Mouse (Mus musculus) left cerebral cortex, adult 8-10 months (tissue): Measurements from ENCODE around the gene Fam13c. TPM values are rescaled to one million over a fixed set of nuclear protein-coding genes. Genes with fewer than 3 reads are reported as not detected.

Experiments used
- DNase-seq, 2 experiments: peaks; one replicate each; pipeline ENCODE4 v3.0.0; 2022; ENCODE audit warnings: low spot score in 2 of 2
- total RNA-seq, 4 experiments: library from RNA; stranded (reverse); gene quantifications; 2 replicates each; pipeline ENCODE4 v1.2.4; 2022

Fam13c gene
- total RNA-seq, 4 experiments from 2014 or later = 48.4 to 57.9 (median 54.1) TPM

- peak; percentile 56 to 63 for DNase-seq
Observed at GRCm38 (mm10) chr10:70520143-70521131, 80.2 kb downstream of the Fam13c start.

DNA sequence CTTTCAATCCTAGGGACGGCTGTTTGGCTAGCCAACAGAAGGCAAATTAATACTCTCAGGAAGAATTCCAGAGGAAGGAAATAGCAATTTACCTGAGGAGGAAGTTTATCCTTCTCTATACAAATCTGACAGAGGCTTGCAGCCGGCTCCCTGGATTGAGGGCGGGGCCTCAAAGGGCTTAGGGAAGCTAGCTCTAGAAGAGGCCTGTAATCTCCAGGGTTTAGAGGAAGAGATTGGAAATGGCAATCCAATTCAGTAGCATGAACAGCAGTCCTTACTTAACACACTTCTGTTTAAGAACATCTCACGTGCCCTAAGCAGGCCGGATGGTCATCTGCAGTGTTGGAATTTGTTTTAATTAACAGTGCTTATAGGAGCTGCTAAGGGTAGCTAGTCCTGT lies 81.1 kb downstream of the Fam13c start:
- no peak for DNase-seq

- DNase-seq = peak in 1 of 2 experiments; percentile 69
Observed at GRCm38 (mm10) chr10:70530185-70530823, 90.0 kb downstream of the Fam13c start.

DNA sequence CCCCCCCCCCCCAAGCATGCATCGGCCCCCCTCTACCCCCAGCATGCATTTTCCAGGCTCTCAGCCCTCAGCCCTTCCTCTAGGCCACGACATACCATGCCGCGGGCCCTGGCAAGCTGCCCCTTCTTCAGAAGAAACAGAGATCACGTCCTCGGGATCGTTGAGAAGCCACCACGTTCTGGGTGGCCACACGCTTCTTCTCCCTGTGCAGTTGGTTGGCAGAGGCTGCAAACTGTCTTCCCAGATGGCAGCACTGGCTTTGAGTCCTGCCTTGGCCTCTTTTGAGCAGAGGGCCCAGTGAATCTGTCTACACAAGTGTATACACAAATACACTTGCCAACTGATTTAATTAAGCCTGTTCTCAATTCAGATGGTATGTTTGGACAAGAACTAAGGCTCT lies 92.0 kb downstream of the Fam13c start:
- DNase-seq = peak in 1 of 2 experiments; percentile 46

DNA sequence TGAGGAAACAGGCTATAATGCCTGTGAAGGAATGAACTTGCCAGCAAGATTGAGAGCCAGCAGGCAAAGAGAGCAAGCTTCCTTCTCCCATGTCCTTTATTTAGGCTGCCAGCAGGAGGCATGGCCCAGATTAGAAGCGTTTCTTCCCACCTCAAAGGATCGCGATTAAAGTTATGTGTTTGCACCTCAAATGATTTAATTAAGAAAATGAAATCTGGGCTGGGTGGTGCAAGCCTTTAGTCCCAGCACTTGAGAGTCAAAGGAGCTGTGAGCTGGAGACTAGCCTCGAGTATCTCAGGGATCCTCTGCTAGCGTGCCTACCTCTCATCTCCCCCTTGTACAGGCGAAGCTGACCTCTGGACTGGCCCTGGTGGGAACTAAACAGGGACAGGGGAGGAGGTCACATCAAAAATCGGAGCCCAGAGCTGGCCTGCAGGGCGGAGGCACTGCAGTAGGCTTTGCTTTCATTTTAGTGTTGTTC lies 93.1 kb downstream of the Fam13c start:
- DNase-seq = peak in 1 of 2 experiments; percentile 53

DNA sequence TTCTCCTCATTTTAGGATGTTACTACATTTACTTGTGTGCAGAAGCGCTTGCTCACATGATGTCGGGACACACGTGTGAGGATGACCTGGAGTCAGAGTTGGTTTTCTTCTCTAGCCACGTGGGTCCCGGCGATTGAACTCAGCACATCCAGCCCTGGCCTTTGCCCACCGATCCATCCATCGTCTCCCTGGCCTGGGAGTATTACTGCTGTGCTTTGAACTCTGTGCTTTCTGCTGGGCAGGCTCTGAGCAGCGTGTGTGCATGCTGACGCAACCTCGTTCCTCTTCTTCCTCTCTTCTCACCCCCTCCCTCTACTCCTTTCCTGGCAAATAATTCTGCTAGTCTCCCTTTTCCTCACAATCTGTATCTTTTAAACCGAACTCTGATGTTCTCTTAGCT lies 93.7 kb downstream of the Fam13c start:
- peak in 1 of 2 experiments; percentile 4 for DNase-seq

- peak in 1 of 2 experiments; percentile 6 for DNase-seq
Observed at GRCm38 (mm10) chr10:70534571-70534970, 94.3 kb downstream of the Fam13c start.

GRCm38 (mm10) chr10:70535401-70535800 lies 95.1 kb downstream of the Fam13c start:
- peak in 1 of 2 experiments; percentile 12 for DNase-seq

DNA sequence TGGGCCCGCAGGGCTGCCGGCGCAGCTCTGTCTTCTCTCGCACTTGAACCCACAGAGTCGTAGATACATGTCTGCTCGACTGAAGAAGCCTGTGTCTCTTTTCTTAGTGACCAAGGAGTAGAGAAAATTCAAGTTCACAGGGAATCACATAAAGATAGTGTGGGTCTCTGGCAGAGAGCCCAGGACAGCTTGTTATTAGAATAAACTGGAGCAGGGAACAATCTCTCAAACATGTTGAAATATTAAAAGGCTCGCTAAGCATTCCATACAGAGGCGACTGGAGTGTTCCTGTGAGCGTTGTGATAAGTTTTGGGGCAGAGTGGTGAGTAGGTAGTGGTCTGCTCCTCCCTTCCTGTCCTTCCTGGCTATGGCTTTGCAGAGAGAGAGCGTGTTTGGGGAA lies 97.4 kb downstream of the Fam13c start:
- no peak for DNase-seq

- DNase-seq = no peak
Observed at GRCm38 (mm10) chr10:70539251-70539650, 99.0 kb downstream of the Fam13c start.

GRCm38 (mm10) chr10:70540456-70541195 lies 100.3 kb downstream of the Fam13c start:
- DNase-seq = no peak

- DNase-seq = no peak
Observed at GRCm38 (mm10) chr10:70542857-70543256, 102.6 kb downstream of the Fam13c start.

GRCm38 (mm10) chr10:70552531-70552930 lies 112.2 kb downstream of the Fam13c start:
- DNase-seq = no peak

DNA sequence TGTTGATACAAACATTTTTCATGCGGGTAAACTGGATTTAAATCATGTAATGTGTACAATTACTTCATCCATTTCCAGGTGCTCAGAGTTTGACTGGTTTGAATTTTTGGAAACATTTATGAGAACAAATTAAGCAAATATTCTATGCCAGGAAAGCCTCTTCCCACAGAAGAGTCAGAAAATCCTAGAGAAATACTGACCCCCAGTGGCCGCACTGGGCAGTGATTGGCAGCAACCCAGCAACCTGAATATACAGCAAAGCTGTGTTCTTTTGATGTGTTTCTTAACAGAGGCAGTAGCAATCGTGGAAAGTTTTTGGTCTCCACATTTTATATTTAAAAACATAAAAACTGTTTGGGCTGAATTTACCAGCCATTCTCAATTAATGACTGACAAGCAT lies 123.4 kb downstream of the Fam13c start:
- peak; percentile 46 to 75 for DNase-seq

DNA sequence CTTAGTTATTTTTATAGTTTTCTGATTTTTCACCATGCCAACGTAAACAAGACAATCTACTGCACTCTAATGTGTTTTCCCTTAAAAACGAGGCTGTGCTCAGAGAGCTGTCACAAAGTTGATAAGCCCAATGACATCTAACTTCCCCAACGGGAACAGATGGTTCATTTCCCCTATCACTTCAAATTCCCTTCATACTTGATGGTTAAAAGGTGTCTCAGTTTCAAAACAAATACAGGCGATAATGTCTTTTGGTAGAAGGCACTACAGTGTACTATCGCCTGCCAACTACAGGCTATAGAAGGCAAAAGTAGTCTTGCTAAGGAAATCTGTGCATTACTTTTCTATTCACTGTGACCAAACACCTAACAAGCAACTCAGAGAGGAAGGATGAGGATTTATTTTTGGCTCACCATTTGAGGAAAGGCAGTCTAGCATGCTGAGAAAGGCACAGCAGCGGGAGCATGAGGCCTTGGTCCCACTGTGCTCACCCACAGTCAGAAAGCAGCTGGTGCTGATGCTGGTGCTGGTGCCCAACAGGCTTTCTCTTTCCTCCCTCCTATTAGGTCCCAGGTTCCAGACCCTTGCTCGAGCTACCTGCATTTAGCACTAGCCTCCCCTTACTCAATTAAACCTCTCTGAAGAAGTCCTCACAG lies 141.4 kb downstream of the Fam13c start:
- no peak for DNase-seq

DNA sequence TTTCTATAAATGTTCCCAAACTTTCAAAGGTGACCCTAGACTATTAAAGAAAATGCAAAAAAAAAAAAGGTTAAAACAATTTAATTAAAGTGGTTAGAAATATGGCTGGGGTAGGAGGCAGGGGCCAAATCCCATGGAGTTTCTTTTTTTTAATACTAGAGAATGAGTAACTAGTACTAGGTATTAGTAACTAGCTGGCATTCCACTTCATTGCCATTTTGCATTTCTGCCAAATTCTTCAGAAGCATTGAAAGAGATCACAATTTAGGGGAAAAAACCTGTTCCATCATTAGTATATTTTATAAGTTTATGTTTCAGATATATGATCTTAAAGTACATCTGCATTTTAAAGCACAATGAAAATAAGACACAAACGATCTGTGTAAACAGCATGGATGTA lies 143.9 kb downstream of the Fam13c start:
- no peak for DNase-seq

DNA sequence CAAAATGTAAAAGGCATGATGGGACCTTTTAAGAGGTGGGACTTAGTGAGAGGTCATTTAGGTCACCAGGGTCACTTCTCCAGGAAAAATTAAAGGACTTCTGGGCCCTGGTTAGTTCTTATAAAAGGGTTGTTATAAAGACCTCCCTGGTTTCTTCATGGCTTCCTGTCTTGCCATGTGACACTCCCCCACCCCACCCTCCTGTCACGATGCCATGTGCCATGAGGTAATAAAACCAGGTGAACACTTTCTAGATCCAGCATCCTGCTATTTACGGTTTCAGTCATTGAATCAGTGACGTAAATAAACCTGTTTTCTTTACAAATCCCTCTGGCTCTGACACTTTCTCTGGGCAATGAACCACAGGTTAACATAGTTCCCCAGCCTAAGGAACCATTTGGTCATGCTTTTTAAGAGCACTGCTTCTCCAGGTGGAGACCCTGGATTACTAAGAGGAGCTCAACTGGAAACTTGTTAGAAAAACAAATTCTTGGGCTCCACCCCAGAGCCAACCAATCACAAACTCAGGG lies 146.7 kb downstream of the Fam13c start:
- DNase-seq = no peak

DNA sequence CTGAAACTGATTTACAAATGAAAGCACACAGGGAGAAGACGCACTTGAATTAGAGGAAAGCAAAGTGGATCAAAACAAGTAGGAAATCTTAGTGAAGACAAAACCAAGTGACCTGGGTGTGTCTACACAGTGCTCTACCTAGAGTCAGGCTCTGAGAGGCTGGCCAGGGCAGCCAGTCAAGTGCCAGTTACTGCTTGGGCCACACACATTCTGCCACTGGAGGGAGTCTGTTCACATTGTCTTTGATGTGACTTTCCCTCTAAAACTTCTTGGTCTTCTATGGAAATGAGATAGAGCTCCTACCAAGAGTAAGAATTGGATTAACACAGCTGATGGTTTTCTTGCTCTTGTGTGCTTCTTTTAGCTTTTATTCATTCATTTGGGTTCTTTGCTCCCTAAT lies 153.7 kb downstream of the Fam13c start:
- DNase-seq = no peak

DNA sequence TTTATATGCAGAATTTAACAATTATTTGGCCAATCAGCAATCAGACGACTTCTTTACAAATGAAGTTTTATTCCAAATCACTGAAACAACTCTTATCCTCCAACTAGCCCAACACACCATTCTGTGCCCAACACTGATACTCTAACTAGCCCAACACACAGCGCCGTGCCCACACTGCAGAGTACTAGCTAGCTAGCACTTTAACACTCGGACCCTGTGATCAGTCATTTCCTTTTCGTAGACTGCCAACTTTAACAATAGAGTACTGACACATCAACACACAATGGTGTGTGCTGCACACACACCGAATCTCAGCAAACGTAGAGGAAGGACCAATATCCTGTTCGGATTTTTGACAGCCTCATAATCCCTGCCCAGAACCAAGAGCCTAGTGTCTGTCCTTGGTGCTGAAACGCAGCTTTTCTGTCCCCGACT lies 157.8 kb downstream of the Fam13c start:
- DNase-seq = no peak

GRCm38 (mm10) chr10:70598516-70599125 lies 158.3 kb downstream of the Fam13c start:
- DNase-seq = peak; percentile 18 to 61
